Mouse (Mus musculus): ENCODE measurements at regions not wholly inside any gene's neighbourhood (a gene's known extent, or its start where the extent isn't known, plus 50 kb on each side); places are given as distances from the start of the nearest gene placed in this dataset.

DNA sequence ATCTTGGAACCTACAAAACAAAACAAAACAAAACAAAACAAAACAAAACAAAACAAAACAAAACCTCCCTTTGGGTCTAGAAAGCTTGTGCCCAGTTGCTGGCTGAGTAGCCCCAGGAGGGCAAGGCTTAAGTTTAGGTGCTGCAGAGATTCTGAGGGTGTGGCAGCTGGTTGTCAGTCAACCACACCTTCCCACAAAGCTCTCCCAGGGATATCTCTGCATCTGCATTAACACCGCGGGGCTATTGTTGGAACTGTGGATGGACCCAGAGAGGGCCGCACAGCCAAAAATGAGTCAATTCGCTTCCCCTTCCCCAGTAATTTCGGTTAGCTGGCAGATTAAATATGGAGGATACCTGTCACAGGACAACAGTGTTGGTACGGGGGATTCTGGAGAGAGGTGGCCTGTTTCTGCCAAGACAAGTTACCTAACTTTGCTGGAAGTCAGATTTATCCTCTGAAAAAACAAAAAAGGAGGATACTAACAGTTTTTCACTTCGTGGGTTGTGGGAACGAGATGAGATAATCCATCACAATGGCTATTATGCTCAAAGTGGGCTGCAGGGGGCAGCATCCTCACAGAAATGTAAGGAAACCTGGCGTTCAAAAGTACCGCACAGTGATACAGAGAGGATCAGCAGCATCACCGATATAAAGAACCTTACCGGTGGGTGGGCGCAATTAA is 96.7 kb downstream of the 1500009L16Rik start:
- in situ Hi-C loops (cut with MboI, MseI): no loop called here

GRCm38 (mm10) chr10:83819950-83820275 is 97.2 kb downstream of the 1500009L16Rik start:
- in situ Hi-C loops (cut with MboI, MseI): loop anchor here (5.0 kb wide), 1 partner anchor 632 kb away; no protein-coding TSS in a partner anchor

- in situ Hi-C loops (cut with MboI, MseI): loop anchor here (5.0 kb wide), 1 partner anchor 631 kb away; no protein-coding TSS in a partner anchor
Observed at GRCm38 (mm10) chr10:83821089-83821488, 98.4 kb downstream of the 1500009L16Rik start.

DNA sequence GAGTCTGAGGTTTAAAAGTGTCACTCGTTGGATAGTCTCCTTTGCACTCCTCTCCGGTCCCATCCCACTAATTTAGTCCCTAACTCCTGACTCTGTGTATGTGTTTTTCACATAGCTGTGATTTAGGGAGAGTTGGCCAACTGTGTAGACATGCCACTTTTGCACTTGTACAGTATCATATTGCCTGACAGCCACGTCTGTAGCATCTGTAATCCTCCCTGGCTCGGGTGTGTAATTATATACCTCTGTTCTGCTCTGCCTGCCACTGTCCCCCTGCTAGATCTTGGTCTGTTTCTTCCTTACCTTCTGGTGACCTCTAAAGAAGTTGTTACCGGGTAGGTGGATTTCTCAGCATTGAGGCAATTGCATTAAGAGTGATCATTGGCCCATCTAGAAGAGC is 103.4 kb downstream of the 1500009L16Rik start:
- in situ Hi-C loops (cut with MboI, MseI): loop anchor here (25.0 kb wide), 1 partner anchor 1539 kb away; no protein-coding TSS in a partner anchor

DNA sequence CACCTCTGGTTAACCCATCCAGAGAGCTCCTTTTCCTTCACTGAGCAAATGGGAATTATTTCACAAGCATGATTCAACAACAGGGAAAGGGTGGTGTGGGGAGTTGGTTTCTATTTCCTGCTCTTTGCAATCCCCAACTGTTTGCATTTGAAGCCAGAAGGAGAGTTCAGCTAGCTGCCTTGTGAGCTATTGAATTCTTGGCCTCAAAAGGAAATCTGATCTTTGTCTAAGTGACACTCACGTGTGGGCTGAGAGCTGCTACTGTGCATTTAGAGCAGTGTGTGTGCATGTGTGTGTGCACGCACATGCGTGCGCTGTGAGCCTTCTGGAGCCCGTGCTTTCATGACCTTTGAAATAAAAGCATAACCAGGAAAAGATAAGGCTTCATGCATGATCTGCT is 113.7 kb downstream of the 1500009L16Rik start:
- in situ Hi-C loops (cut with MboI, MseI): loop anchor here (25.0 kb wide), 1 partner anchor 1549 kb away; no protein-coding TSS in a partner anchor

- in situ Hi-C loops (cut with MboI, MseI): loop anchor here (25.0 kb wide), 1 partner anchor 1553 kb away; no protein-coding TSS in a partner anchor
Observed at GRCm38 (mm10) chr10:83840226-83840625, 117.6 kb downstream of the 1500009L16Rik start.

GRCm38 (mm10) chr10:83850881-83851280 is 128.2 kb downstream of the 1500009L16Rik start:
- in situ Hi-C loops (cut with MboI, MseI): loop anchor here (10.0 kb wide), 1 partner anchor 796 kb away; no protein-coding TSS in a partner anchor

DNA sequence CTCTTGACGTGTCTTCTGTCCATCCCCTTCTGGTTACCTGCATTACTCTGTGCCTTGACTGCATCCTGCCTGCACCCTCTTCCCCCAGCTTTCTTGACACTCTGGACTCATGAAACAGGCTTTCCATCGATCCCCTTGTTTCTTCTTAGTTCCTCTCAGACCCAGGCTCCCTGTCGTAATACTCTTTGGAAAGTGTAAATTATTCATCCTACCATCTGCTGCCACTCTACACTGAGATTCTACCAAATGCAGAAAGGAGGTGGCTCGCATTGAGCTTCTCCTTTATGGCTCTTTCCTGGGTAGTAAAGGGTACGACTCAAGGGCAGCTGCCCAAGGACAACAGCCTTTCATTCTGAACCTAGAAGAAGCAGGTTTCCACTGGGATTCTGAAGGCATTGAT is 129.5 kb downstream of the 1500009L16Rik start:
- in situ Hi-C loops (cut with MboI, MseI): loop anchor here (10.0 kb wide), 1 partner anchor 797 kb away; no protein-coding TSS in a partner anchor

DNA sequence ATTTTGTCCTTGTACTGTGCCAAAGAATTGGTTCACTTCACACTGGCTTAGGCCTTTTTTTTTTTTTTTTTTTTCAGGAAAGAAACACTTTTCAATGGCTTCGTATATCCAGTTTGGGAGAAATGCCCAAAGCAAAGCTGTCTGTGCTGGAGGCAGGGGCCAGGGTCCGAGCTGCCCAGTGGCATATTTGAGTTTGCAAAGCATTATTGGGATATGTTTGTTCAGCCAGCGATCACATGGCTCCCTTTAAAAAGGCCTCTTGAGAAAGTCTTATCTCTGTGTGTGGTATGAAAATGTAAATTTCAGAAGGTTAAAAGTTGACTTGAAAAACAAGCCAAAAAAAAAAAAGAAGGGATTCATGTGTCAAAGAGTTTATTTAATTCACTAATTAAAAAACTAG is 130.1 kb downstream of the 1500009L16Rik start:
- in situ Hi-C loops (cut with MboI, MseI): loop anchor here (10.0 kb wide), 1 partner anchor 798 kb away; no protein-coding TSS in a partner anchor

DNA sequence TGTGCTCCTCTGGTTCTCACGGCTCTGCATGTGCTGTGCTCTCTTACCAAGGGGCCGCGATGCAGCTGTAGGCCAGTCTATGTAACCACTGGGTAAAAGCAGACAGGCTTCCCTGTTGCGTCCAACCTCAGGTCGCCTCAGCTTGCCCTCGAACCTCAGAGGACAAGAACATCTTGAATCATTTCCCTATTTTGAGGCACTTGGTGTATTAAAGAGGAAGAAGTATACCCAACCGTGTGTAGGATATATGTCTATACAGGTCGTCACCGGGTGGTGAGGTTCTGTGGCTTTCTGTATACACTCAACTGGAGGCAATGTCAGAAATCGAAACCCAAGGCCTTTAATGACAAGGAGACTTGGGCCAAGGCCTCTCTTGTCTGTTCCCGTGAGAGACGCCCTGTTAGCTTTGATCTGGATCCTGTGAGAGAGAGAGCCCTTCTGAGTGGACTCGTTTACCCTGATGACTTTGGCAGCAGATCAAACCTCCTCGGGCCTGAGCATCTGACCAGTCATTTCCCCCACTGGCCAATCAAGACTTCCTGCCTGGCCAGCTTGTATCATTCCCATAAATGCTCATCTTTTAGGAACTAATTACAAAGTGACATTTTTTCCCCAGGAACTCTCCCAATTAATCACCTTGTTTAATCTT is 135.3 kb downstream of the 1500009L16Rik start:
- in situ Hi-C loops (cut with MboI, MseI): loop anchor here (10.0 kb wide), 1 partner anchor 803 kb away; no protein-coding TSS in a partner anchor

GRCm38 (mm10) chr10:83858689-83859088 is 136.0 kb downstream of the 1500009L16Rik start:
- in situ Hi-C loops (cut with MboI, MseI): loop anchor here (10.0 kb wide), 1 partner anchor 804 kb away; no protein-coding TSS in a partner anchor

- in situ Hi-C loops (cut with MboI, MseI): loop anchor here (10.0 kb wide), 1 partner anchor 805 kb away; no protein-coding TSS in a partner anchor
Observed at GRCm38 (mm10) chr10:83859633-83860032, 137.0 kb downstream of the 1500009L16Rik start.

- in situ Hi-C loops (cut with MboI, MseI): no loop called here
Observed at GRCm38 (mm10) chr10:83861574-83862190, 139.0 kb downstream of the 1500009L16Rik start.

GRCm38 (mm10) chr10:83864591-83864990 is 141.9 kb downstream of the 1500009L16Rik start:
- in situ Hi-C loops (cut with MboI, MseI): no loop called here

GRCm38 (mm10) chr10:83865929-83866328 is 143.3 kb downstream of the 1500009L16Rik start:
- in situ Hi-C loops (cut with MboI, MseI): no loop called here

DNA sequence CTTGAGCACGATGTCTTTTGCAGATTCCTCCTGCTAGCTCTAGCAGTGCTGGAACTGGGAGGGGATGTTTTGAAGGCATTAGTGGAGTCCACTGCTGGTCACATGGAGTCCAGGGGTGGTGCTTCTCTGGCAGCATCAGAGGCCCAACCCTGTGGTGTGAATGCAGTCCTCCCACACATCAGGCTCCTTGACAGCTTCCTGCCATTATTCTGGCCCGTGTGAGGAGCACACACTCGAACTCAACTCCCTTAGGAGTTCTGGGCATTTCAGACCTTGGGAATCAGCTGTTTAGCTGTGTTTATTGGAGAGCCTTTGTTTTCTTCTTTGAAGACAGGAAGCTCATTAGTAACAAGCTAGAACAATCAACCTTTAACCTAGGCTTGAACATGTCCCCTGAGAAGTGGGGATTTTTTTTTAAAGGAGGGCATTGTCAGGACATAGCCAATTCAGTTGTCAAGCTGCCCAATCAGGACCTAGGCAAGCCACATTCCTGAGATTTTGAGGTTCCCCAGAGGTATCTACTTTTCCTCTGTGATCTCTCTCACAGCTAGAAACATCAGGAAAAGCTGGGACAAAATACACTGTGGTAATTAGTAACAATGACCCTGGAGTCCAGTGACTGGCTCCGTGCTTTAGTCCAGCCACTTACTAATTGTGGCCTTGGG is 149.2 kb downstream of the 1500009L16Rik start:
- in situ Hi-C loops (cut with MboI, MseI): no loop called here

DNA sequence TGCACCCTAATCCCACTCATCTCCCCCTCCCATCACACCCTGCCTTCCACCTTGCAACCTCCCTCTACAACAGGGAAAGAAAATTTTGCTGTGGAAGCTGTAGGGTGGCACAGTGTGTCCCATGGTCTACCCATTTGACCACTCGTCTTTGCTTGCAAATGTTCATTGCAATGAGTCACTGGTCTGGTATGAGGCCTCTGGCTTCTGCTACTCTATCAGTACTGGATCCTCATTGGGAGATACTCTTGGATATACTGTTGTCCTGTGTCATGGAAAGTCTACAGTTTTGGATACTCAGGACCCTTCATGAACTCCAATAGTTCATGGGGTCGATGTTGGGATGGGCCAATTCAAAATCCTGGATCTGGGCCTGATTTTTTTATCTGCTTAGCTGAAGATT is 156.1 kb downstream of the 1500009L16Rik start:
- in situ Hi-C loops (cut with MboI, MseI): no loop called here

GRCm38 (mm10) chr10:83882119-83882890 is 159.6 kb downstream of the 1500009L16Rik start:
- in situ Hi-C loops (cut with MboI, MseI): no loop called here

DNA sequence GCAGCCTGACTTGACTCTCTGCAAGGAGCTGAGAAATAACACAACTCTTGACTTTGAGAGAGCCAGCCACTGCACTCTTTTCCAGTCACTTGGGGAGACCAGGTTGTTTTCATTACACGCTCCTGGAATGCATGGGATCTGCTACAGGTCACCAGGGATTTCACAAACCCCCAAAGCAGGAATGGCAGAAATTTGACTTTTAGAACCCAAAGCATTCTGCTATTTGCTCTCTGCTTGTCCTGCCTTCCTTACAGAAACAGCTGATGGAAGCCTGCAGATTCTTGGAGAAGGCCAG is 160.2 kb downstream of the 1500009L16Rik start:
- in situ Hi-C loops (cut with MboI, MseI): no loop called here

GRCm38 (mm10) chr10:83884553-83884952 is 161.9 kb downstream of the 1500009L16Rik start:
- in situ Hi-C loops (cut with MboI, MseI): no loop called here

GRCm38 (mm10) chr10:83888587-83888986 is 165.9 kb downstream of the 1500009L16Rik start:
- in situ Hi-C loops (cut with MboI, MseI): no loop called here
